Mouse (Mus musculus) R1 (cell line): ENCODE results near the gene Slc6a11.

ENCODE experiments used
- DNase-seq: peaks from one replicate; pipeline ENCODE4 v3.0.0-alpha.2; 2018; ENCODE audit warnings: low read depth, low spot score

Gene Slc6a11

GRCm38 (mm10) chr6:114131122-114131872, at the start of gene Slc6a11:
Slc6a11 (plus strand) TSS chr6:114131241.
- peak; percentile 9 for DNase-seq

- DNase-seq, result peak; percentile 62
These were observed 43.9 kb upstream of the Slc6a11 start for GRCm38 (mm10) chr6:114087106-114087505.

- DNase-seq, result peak; percentile 56
These were observed 41.4 kb upstream of the Slc6a11 start for GRCm38 (mm10) chr6:114089626-114090025.

- no peak for DNase-seq
These were observed 38.8 kb upstream of the Slc6a11 start for GRCm38 (mm10) chr6:114092216-114092615.

- DNase-seq, result peak; percentile 50
These were observed 36.8 kb upstream of the Slc6a11 start for GRCm38 (mm10) chr6:114094251-114094650.

GRCm38 (mm10) chr6:114096574-114096973, 34.5 kb upstream of the Slc6a11 start:
- no peak for DNase-seq

- DNase-seq, result no peak
These were observed 29.1 kb upstream of the Slc6a11 start for GRCm38 (mm10) chr6:114101923-114102322.

- no peak for DNase-seq
These were observed 11.5 kb upstream of the Slc6a11 start for GRCm38 (mm10) chr6:114119507-114119906.

GRCm38 (mm10) chr6:114125530-114125929, 5.5 kb upstream of the Slc6a11 start:
- peak; percentile 26 for DNase-seq

- DNase-seq, result no peak
These were observed 1.4 kb downstream of the Slc6a11 start for GRCm38 (mm10) chr6:114132472-114132871.

- no peak for DNase-seq
These were observed 1.9 kb downstream of the Slc6a11 start for GRCm38 (mm10) chr6:114132916-114133315.

- no peak for DNase-seq
These were observed 7.9 kb downstream of the Slc6a11 start for GRCm38 (mm10) chr6:114138970-114139369.

- no peak for DNase-seq
These were observed 10.4 kb downstream of the Slc6a11 start for GRCm38 (mm10) chr6:114141481-114141880.

GRCm38 (mm10) chr6:114142480-114142879, 11.4 kb downstream of the Slc6a11 start:
- no peak for DNase-seq

- DNase-seq, result no peak
These were observed 12.5 kb downstream of the Slc6a11 start for GRCm38 (mm10) chr6:114143544-114143943.

GRCm38 (mm10) chr6:114144447-114145105, 13.5 kb downstream of the Slc6a11 start:
- no peak for DNase-seq

GRCm38 (mm10) chr6:114145650-114146329, 14.7 kb downstream of the Slc6a11 start:
- no peak for DNase-seq

GRCm38 (mm10) chr6:114155720-114156119, 24.7 kb downstream of the Slc6a11 start:
- no peak for DNase-seq

- no peak for DNase-seq
These were observed 27.8 kb downstream of the Slc6a11 start for GRCm38 (mm10) chr6:114158811-114159210.

GRCm38 (mm10) chr6:114160732-114161131, 29.7 kb downstream of the Slc6a11 start:
- no peak for DNase-seq

GRCm38 (mm10) chr6:114174052-114174397, 43.0 kb downstream of the Slc6a11 start:
- peak; percentile 10 for DNase-seq

GRCm38 (mm10) chr6:114174398-114175140, 43.5 kb downstream of the Slc6a11 start:
- no peak for DNase-seq
